Mouse (Mus musculus) inflammation-experienced regulatory T-cells (primary cell): ENCODE results near the gene Casq1. TPM values are rescaled to one million over a fixed set of nuclear protein-coding genes. Genes with fewer than 3 reads are reported as not detected.

Experiments used
- polyA plus RNA-seq, 2 experiments: library from polyadenylated mRNA; unstranded; fragments of 100-300 nt; shearing (Covaris generic); gene quantifications; one replicate each; pipeline ENCODE4 v1.2.1; 2017

Casq1 gene
- not detected for polyA plus RNA-seq

GRCm38 (mm10) chr1:172219451-172220406, at the start of gene Casq1:
Gene Casq1 (minus strand): TSS chr1:172219868.

GRCm38 (mm10) chr1:172261477-172262078, 41.9 kb upstream of the Casq1 start, which contains the start of gene Igsf8:
Gene Igsf8 (plus strand): TSS chr1:172261641.

GRCm38 (mm10) chr1:172258314-172258713, 38.6 kb upstream of the Casq1 start, which contains the start of gene Atp1a4:
Gene Atp1a4 (minus strand): TSS chr1:172258414.

GRCm38 (mm10) chr1:172206141-172206917, 13.3 kb downstream of the Casq1 start, which contains the start of gene Pea15a:
Gene Pea15a (minus strand): TSS chr1:172206804.

Other genes with a start within 250 kb of the Casq1 start
- under 1 TPM; 0.72 to 0.95 TPM for gene Vangl2, start 191.4 kb downstream of the Casq1 start, polyA plus RNA-seq
- gene Nhlh1, start 162.3 kb downstream of the Casq1 start, polyA plus RNA-seq, result under 1 TPM in 1 of 2 experiments, not detected in 1; 0.78 TPM
- 100 to 1,000 TPM; 198 to 237 TPM for gene Copa, start 137.3 kb downstream of the Casq1 start, polyA plus RNA-seq
- 100 to 1,000 TPM; 131 to 141 TPM for gene Ncstn, start 137.1 kb downstream of the Casq1 start, polyA plus RNA-seq
- gene Pex19, start 93.1 kb downstream of the Casq1 start, polyA plus RNA-seq, result 10 to 100 TPM; 44.8 to 54.5 TPM
- 100 to 1,000 TPM; 104 to 123 TPM for gene Dcaf8, start 71.8 kb downstream of the Casq1 start, polyA plus RNA-seq
- gene Pea15a, start 13.1 kb downstream of the Casq1 start, polyA plus RNA-seq, result 10 to 100 TPM; 55.8 to 83.7 TPM
- gene Atp1a4, start 38.5 kb upstream of the Casq1 start, polyA plus RNA-seq, result 1 to 10 TPM in 1 of 2 experiments, not detected in 1; 1.2 TPM
- gene Igsf8, start 41.8 kb upstream of the Casq1 start, polyA plus RNA-seq, result 10 to 100 TPM; 30.5 to 47.2 TPM
- gene Atp1a2, start 78.2 kb upstream of the Casq1 start, polyA plus RNA-seq, result 1 to 10 TPM in 1 of 2 experiments, under 1 TPM in 1; 0.22 to 2.1 TPM
- gene Kcnj9, start 109.5 kb upstream of the Casq1 start, polyA plus RNA-seq, result under 1 TPM in 1 of 2 experiments, not detected in 1; 0.87 TPM
- under 1 TPM; 0.13 to 0.75 TPM for gene Kcnj10, start 121.3 kb upstream of the Casq1 start, polyA plus RNA-seq
- 10 to 100 TPM in 1 of 2 experiments, 1 to 10 TPM in 1; 8.8 to 11.6 TPM for gene Pigm, start 156.7 kb upstream of the Casq1 start, polyA plus RNA-seq